Mouse (Mus musculus) urinary bladder, adult 2 months (tissue): ENCODE results near the gene Exoc3l2. TPM values are rescaled to one million over a fixed set of nuclear protein-coding genes. Genes with fewer than 3 reads are reported as not detected.
"Not testable (repeated sequence)": the region's sequence is repeated elsewhere in the genome, so short reads cannot be mapped to it uniquely, and the experiment has no call there.

Experiments used
- DNase-seq: peaks from one replicate; pipeline ENCODE4 v3.0.0; 2022; ENCODE audit warnings: low spot score
- polyA plus RNA-seq: library from polyadenylated mRNA; depleted of rRNA; stranded (reverse); fragments of >200 nt; gene quantifications from 2 replicates; pipeline ENCODE4 v1.2.3, GENCODE M21; 2012

The Exoc3l2 gene
- polyA plus RNA-seq, 1 experiment, result 8.4 TPM

GRCm38 (mm10) chr7:19489525-19489924 lies 26.4 kb downstream of the Exoc3l2 start:
- no peak for DNase-seq

GRCm38 (mm10) chr7:19491731-19492130 lies 28.6 kb downstream of the Exoc3l2 start:
- DNase-seq, result no peak

- DNase-seq, result no peak
Measured at GRCm38 (mm10) chr7:19494751-19495474, 31.8 kb downstream of the Exoc3l2 start.

GRCm38 (mm10) chr7:19495521-19496213 lies 32.5 kb downstream of the Exoc3l2 start:
- DNase-seq, result no peak

GRCm38 (mm10) chr7:19496214-19496555 lies 33.1 kb downstream of the Exoc3l2 start:
- no peak for DNase-seq

- no peak for DNase-seq
Measured at GRCm38 (mm10) chr7:19498326-19498725, 35.2 kb downstream of the Exoc3l2 start.

- DNase-seq, result no peak
Measured at GRCm38 (mm10) chr7:19500420-19501363, 37.6 kb downstream of the Exoc3l2 start.

- no peak for DNase-seq
Measured at GRCm38 (mm10) chr7:19501658-19502057, 38.5 kb downstream of the Exoc3l2 start.

GRCm38 (mm10) chr7:19503481-19504068 lies 40.4 kb downstream of the Exoc3l2 start:
- DNase-seq, result no peak

- DNase-seq, result no peak
Measured at GRCm38 (mm10) chr7:19506326-19506725, 43.2 kb downstream of the Exoc3l2 start.

GRCm38 (mm10) chr7:19506969-19507611 lies 44.0 kb downstream of the Exoc3l2 start:
- no peak for DNase-seq

GRCm38 (mm10) chr7:19507612-19507981 lies 44.5 kb downstream of the Exoc3l2 start:
- no peak for DNase-seq

GRCm38 (mm10) chr7:19508150-19508923 lies 45.2 kb downstream of the Exoc3l2 start, which contains the start of the genes Bloc1s3 and Trappc6a:
Bloc1s3 (minus strand) TSS chr7:19508367.
Trappc6a (plus strand) TSS chr7:19508395.
- DNase-seq, result peak; percentile 84

- DNase-seq, result no peak
Measured at GRCm38 (mm10) chr7:19508924-19509568, 45.9 kb downstream of the Exoc3l2 start.

GRCm38 (mm10) chr7:19509786-19510185 lies 46.7 kb downstream of the Exoc3l2 start:
- no peak for DNase-seq

GRCm38 (mm10) chr7:19511934-19512333 lies 48.8 kb downstream of the Exoc3l2 start:
- DNase-seq, result not testable (repeated sequence)

GRCm38 (mm10) chr7:19512353-19512752 lies 49.2 kb downstream of the Exoc3l2 start:
- DNase-seq, result no peak

GRCm38 (mm10) chr7:19517652-19518365 lies 54.7 kb downstream of the Exoc3l2 start, which contains the start of gene Nkpd1:
Nkpd1 (plus strand) TSS chr7:19517838.
- peak; percentile 49 for DNase-seq

GRCm38 (mm10) chr7:19520032-19520431 lies 56.9 kb downstream of the Exoc3l2 start:
- DNase-seq, result no peak
